Mouse (Mus musculus) spleen, embryonic (tissue): ENCODE measurements at regions not wholly inside any gene's neighbourhood (a gene's known extent, or its start where the extent isn't known, plus 50 kb on each side); places are given as distances from the start of the nearest gene placed in this dataset.

Source experiments
- CTCF ChIA-PET: fragments of 350-600 bp; sonication (Branson Sonifier 250); formaldehyde crosslinking; loops from one replicate; lab custom pipeline; 2022; lab: Charles Lee

- CTCF ChIA-PET: no interaction called here
Measured at GRCm38 (mm10) chr15:95714408-95714807, 58.6 kb upstream of the Dbx2 start.

GRCm38 (mm10) chr15:95715941-95716340 is 60.2 kb upstream of the Dbx2 start:
- CTCF ChIA-PET: no interaction called here

GRCm38 (mm10) chr15:95723699-95724098 is 66.9 kb upstream of the Ano6 start:
- CTCF ChIA-PET: no interaction called here

- CTCF ChIA-PET: interaction anchor here (1.4 kb wide), 1 partner anchor 9 kb away, joined by 3 read pairs; no protein-coding TSS in a partner anchor
Measured at GRCm38 (mm10) chr15:95725866-95726265, 64.8 kb upstream of the Ano6 start.

- CTCF ChIA-PET: interaction anchor here (1.4 kb wide), 1 partner anchor 9 kb away, joined by 3 read pairs; no protein-coding TSS in a partner anchor
Measured at GRCm38 (mm10) chr15:95726516-95726915, 64.1 kb upstream of the Ano6 start.

GRCm38 (mm10) chr15:95735746-95736145 is 54.9 kb upstream of the Ano6 start:
- CTCF ChIA-PET: no interaction called here
